Mouse (Mus musculus) small intestine, adult 2 months (tissue): ENCODE measurements around the gene Adk.

ENCODE experiments used
- CTCF ChIP-seq: fragments of 200-500 bp; IDR thresholded peaks from 2 replicates; pipeline ENCODE4 v1.5.1; 2012; ENCODE audit warnings: low read depth, mild to moderate bottlenecking, control low read depth, inconsistent platforms, low read length, moderate library complexity, mixed read lengths; ENCODE audit not compliant: insufficient replicate concordance, insufficient read length; ENCODE audit errors: extremely low read depth
- POLR2A ChIP-seq: fragments of 200-500 bp; IDR thresholded peaks from 2 replicates; pipeline ENCODE4 v1.6.1; 2012; ENCODE audit warnings: low read depth, mild to moderate bottlenecking, control low read depth, inconsistent platforms, low read length, moderate library complexity

- TF ChIP-seq POLR2A = no peak
- TF ChIP-seq CTCF = no peak
These were observed 65.7 kb downstream of the Adk start for GRCm38 (mm10) chr14:21118095-21118494.
